Mouse (Mus musculus): ENCODE measurements around the gene Dennd4b. TPM values are rescaled to one million over a fixed set of nuclear protein-coding genes. Genes with fewer than 3 reads are reported as not detected.
"Not testable (repeated sequence)": the region's sequence is repeated elsewhere in the genome, so short reads cannot be mapped to it uniquely, and the experiment has no call there.

The Dennd4b gene
- polyA plus RNA-seq, 1 experiment from 2014 or later, result 6.2 TPM

DNA sequence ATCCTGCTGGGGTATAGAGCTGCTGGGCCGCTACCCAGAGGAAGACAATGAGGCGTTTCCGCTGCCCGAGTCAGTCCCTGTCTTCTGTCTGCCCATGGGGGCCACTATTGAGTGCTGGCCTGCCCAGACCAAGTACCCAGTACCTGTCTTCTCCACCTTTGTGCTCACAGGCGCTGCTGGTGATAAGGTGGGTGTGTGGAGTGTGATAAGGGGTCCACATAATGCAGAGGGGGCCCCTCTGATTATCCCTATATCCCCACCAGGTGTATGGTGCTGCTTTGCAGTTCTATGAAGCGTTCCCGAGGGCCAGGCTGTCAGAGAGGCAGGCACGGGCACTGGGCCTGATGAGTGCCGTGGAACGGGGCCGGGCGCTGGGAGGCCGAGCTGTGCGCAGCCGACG, 4.0 kb downstream of the Dennd4b start:
- H3K4me2 ChIP-seq (replicated peaks), result no peak overlapping the region
- H3K27me3 ChIP-seq, result no peaks in the 10 kb centered on the region
- no peaks in the 10 kb centered on the region for H3K9me3 ChIP-seq (replicated peaks)
- peaks cover 20% of the 10 kb centered on the region for H3K36me3 ChIP-seq
- H3K4me1 ChIP-seq, result peaks cover 14% of the 10 kb centered on the region
- no peak overlapping the region for H3K4me3 ChIP-seq
- ATAC-seq (ENCODE audit: low FRiP score), result no peak
- WGBS, result 90% methylated on average over 16 of the region's 16 CpGs
- no peak overlapping the region for H3K27ac ChIP-seq
- no peak overlapping the region for H3K9ac ChIP-seq

GRCm38 (mm10) chr3:90270784-90271183, 5.8 kb downstream of the Dennd4b start:
- peaks cover 22% of the 10 kb centered on the region for H3K36me3 ChIP-seq
- no peak overlapping the region for H3K27ac ChIP-seq
- H3K4me1 ChIP-seq, result peaks cover 11% of the 10 kb centered on the region
- no peaks in the 10 kb centered on the region for H3K27me3 ChIP-seq
- 94% methylated on average over 8 of the region's 8 CpGs for WGBS
- ATAC-seq (ENCODE audit: low FRiP score), result no peak
- H3K9me3 ChIP-seq (replicated peaks), result no peaks in the 10 kb centered on the region
- H3K4me3 ChIP-seq, result no peak overlapping the region
- H3K4me2 ChIP-seq (replicated peaks), result no peak overlapping the region
- no peak overlapping the region for H3K9ac ChIP-seq

GRCm38 (mm10) chr3:90272170-90272569, 7.2 kb downstream of the Dennd4b start:
- Histone ChIP-seq H3K36me3 (peaks cover 35% of the 10 kb centered on the region), H3K4me2 (replicated peaks) (no peak overlapping the region), H3K9me3 (replicated peaks) (no peaks in the 10 kb centered on the region), H3K4me1 (no peaks in the 10 kb centered on the region), H3K27me3 (no peaks in the 10 kb centered on the region), H3K27ac (no peak overlapping the region), H3K9ac (no peak overlapping the region), H3K4me3 (no peak overlapping the region)
- WGBS, result 69% methylated on average over 9 of the region's 9 CpGs
- ATAC-seq (ENCODE audit: low FRiP score), result no peak

DNA sequence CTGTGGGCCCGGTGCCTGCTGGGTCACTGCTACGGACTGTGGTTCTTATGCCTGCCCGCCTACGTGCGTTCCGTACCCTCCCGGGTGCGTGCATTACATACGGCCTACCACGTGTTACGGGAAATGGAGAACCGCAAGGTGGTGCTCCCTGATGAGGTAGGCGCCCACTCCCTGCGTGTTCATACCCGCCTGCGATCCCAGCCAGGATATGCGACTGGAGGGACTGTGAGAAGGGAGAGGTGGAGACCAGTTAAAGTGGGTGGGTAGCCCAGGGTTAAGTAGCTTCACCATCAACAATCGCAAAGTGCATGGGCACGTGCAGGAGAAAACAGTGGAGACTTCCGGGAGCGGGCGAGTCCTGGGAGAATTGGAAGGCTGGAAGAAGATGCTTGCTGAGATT, 8.9 kb downstream of the Dennd4b start:
- Histone ChIP-seq H3K36me3 (peaks cover 49% of the 10 kb centered on the region), H3K27ac (no peak overlapping the region)
- WGBS, result 95% methylated on average over 22 of the region's 22 CpGs

GRCm38 (mm10) chr3:90275286-90275685, 10.3 kb downstream of the Dennd4b start:
- Histone ChIP-seq H3K27ac (no peak overlapping the region), H3K4me2 (replicated peaks) (no peak overlapping the region)
- ATAC-seq (ENCODE audit: low FRiP score), result no peak

More for the DNA sequence above, 8.9 kb downstream of the Dennd4b start:
- Histone ChIP-seq H3K9me3 (replicated peaks) (no peaks in the 10 kb centered on the region), H3K4me1 (no peaks in the 10 kb centered on the region), H3K4me3 (no peak overlapping the region), H3K9ac (no peak overlapping the region), H3K4me2 (replicated peaks) (no peak overlapping the region), H3K27me3 (no peaks in the 10 kb centered on the region)
- ATAC-seq (ENCODE audit: low FRiP score), result no peak

GRCm38 (mm10) chr3:90276858-90277257, 11.9 kb downstream of the Dennd4b start:
- Histone ChIP-seq H3K9me3 (replicated peaks) (no peaks in the 10 kb centered on the region), H3K4me2 (replicated peaks) (no peak overlapping the region), H3K9ac (no peak overlapping the region), H3K27ac (no peak overlapping the region), H3K4me1 (no peaks in the 10 kb centered on the region), H3K36me3 (peaks cover 70% of the 10 kb centered on the region), H3K4me3 (no peak overlapping the region), H3K27me3 (no peaks in the 10 kb centered on the region)
- 46% methylated on average over 16 of the region's 16 CpGs for WGBS
- no peak for ATAC-seq (ENCODE audit: low FRiP score)

More at GRCm38 (mm10) chr3:90275286-90275685, 10.3 kb downstream of the Dennd4b start:
- Histone ChIP-seq H3K36me3 (peaks cover 63% of the 10 kb centered on the region), H3K9ac (no peak overlapping the region), H3K4me1 (no peaks in the 10 kb centered on the region), H3K4me3 (no peak overlapping the region), H3K27me3 (no peaks in the 10 kb centered on the region), H3K9me3 (replicated peaks) (no peaks in the 10 kb centered on the region)
- WGBS, result 94% methylated on average over 11 of the region's 11 CpGs

- H3K27me3 ChIP-seq, result no peaks in the 10 kb centered on the region
- no peak for ATAC-seq (ENCODE audit: low FRiP score)
- no peak overlapping the region for H3K4me3 ChIP-seq
- H3K27ac ChIP-seq, result no peak overlapping the region
- no peak overlapping the region for H3K4me2 ChIP-seq (replicated peaks)
- H3K9me3 ChIP-seq (replicated peaks), result no peaks in the 10 kb centered on the region
- no peaks in the 10 kb centered on the region for H3K4me1 ChIP-seq
- no peak overlapping the region for H3K9ac ChIP-seq
- peaks cover 64% of the 10 kb centered on the region for H3K36me3 ChIP-seq
- 92% methylated on average over 9 of the region's 9 CpGs for WGBS
These were observed 12.8 kb downstream of the Dennd4b start for GRCm38 (mm10) chr3:90277793-90278192.

- Histone ChIP-seq H3K36me3 (peaks cover 61% of the 10 kb centered on the region), H3K27me3 (no peaks in the 10 kb centered on the region), H3K9ac (no peak overlapping the region), H3K4me2 (replicated peaks) (no peak overlapping the region), H3K4me3 (no peak overlapping the region), H3K4me1 (no peaks in the 10 kb centered on the region), H3K9me3 (replicated peaks) (no peaks in the 10 kb centered on the region), H3K27ac (no peak overlapping the region)
- 99% methylated on average over 10 of the region's 10 CpGs for WGBS
- no peak for ATAC-seq (ENCODE audit: low FRiP score)
These were observed 13.2 kb downstream of the Dennd4b start for GRCm38 (mm10) chr3:90278211-90278610.

DNA sequence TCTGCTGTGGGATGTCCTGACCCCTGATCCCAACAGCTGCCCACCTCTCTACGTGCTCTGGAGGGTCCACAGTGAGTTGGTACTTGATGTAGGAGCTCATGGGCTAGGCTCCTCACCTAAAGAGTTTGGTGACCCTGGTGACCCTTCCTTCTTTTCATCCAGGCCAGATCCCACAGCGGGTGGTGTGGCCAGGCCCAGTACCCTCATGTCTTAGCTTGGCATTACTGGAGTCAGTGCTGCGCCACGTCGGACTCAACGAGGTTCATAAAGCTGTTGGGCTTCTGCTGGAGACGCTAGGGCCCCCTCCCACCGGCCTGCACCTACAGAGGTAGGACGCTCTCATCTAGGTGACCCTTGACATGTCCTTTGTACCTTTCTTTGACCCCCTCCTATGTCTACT, 14.2 kb downstream of the Dennd4b start:
- no peak overlapping the region for H3K27ac ChIP-seq
- no peak for ATAC-seq (ENCODE audit: low FRiP score)
- no peak overlapping the region for H3K4me3 ChIP-seq
- no peaks in the 10 kb centered on the region for H3K27me3 ChIP-seq
- H3K9me3 ChIP-seq (replicated peaks), result no peaks in the 10 kb centered on the region
- WGBS, result 92% methylated on average over 9 of the region's 9 CpGs
- H3K4me2 ChIP-seq (replicated peaks), result no peak overlapping the region
- no peaks in the 10 kb centered on the region for H3K4me1 ChIP-seq
- peaks cover 52% of the 10 kb centered on the region for H3K36me3 ChIP-seq
- H3K9ac ChIP-seq, result no peak overlapping the region

- Histone ChIP-seq H3K27ac (no peak overlapping the region), H3K4me1 (no peaks in the 10 kb centered on the region), H3K4me3 (no peak overlapping the region), H3K9ac (no peak overlapping the region), H3K27me3 (no peaks in the 10 kb centered on the region), H3K36me3 (peaks cover 52% of the 10 kb centered on the region), H3K9me3 (replicated peaks) (no peaks in the 10 kb centered on the region), H3K4me2 (replicated peaks) (no peak overlapping the region)
- no peak for ATAC-seq (ENCODE audit: low FRiP score)
- 96% methylated on average over 7 of the region's 7 CpGs for WGBS
These were observed 14.8 kb downstream of the Dennd4b start for GRCm38 (mm10) chr3:90279743-90280142.

GRCm38 (mm10) chr3:90280708-90281107, 15.7 kb downstream of the Dennd4b start:
- 89% methylated on average over 9 of the region's 9 CpGs for WGBS
- no peaks in the 10 kb centered on the region for H3K4me1 ChIP-seq
- no peak overlapping the region for H3K9ac ChIP-seq
- no peak for ATAC-seq (ENCODE audit: low FRiP score)
- H3K4me2 ChIP-seq (replicated peaks), result no peak overlapping the region
- H3K36me3 ChIP-seq, result peaks cover 48% of the 10 kb centered on the region
- no peaks in the 10 kb centered on the region for H3K9me3 ChIP-seq (replicated peaks)
- no peak overlapping the region for H3K4me3 ChIP-seq
- no peaks in the 10 kb centered on the region for H3K27me3 ChIP-seq
- no peak overlapping the region for H3K27ac ChIP-seq

GRCm38 (mm10) chr3:90284150-90284549, 19.2 kb downstream of the Dennd4b start:
- H3K27ac ChIP-seq, result no peak overlapping the region
- WGBS, result 93% methylated on average over 2 of the region's 2 CpGs
- no peak overlapping the region for H3K4me3 ChIP-seq
- H3K4me2 ChIP-seq (replicated peaks), result no peak overlapping the region
- H3K36me3 ChIP-seq, result peaks cover 19% of the 10 kb centered on the region
- no peaks in the 10 kb centered on the region for H3K4me1 ChIP-seq
- H3K9ac ChIP-seq, result no peak overlapping the region
- H3K27me3 ChIP-seq, result no peaks in the 10 kb centered on the region
- no peaks in the 10 kb centered on the region for H3K9me3 ChIP-seq (replicated peaks)
- no peak for ATAC-seq (ENCODE audit: low FRiP score)

GRCm38 (mm10) chr3:90289403-90289802, 24.4 kb downstream of the Dennd4b start:
- H3K4me3 ChIP-seq; H3K4me2 ChIP-seq (replicated peaks); H3K4me1 ChIP-seq; ATAC-seq (ENCODE audit: low FRiP score); H3K27me3 ChIP-seq; H3K9me3 ChIP-seq (replicated peaks); H3K9ac ChIP-seq; H3K36me3 ChIP-seq; H3K27ac ChIP-seq: not testable (repeated sequence)
- WGBS, result 79% methylated on average over 3 of the region's 3 CpGs
